Mouse (Mus musculus): ENCODE measurements around the gene Mast3.

DNA sequence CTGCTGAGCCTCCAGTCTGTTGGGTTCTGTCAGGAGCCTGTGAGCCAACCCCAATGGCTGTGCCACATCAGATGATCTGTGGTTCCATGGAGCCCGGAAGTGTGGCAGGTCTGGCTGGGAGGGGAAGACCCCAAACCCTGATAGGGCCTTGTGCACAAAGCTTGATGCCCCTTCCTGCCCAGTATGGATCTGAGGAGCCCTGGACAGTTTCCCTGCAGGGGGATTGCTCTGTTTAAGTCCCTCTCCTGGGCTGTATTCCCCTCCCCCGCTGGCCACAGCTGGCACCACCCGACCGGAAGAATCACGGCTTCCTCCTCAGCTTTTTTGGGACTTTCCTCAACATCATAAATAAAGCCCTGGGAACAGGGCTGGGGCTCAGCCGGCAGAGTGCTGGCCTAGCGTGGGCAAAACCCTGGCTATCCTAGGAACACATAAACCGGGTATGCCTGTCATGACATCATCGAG lies 28.2 kb upstream of the Mast3 start:
- TF ChIP-seq CTCF (IDR thresholded peaks at IDR 0.05; ENCODE audit: extremely low read depth, insufficient read length, insufficient replicate concordance, low read depth, low read length), result no peak
- TF ChIP-seq POLR2A (IDR thresholded peaks at IDR 0.05; ENCODE audit: low read depth, low read length), result no peak

Data from small intestine, adult 2 months (tissue).